Mouse (Mus musculus) embryonic facial prominence, embryonic 11.5 days (tissue): ENCODE measurements around the gene Cald1. TPM values are rescaled to one million over a fixed set of nuclear protein-coding genes. Genes with fewer than 3 reads are reported as not detected.

ENCODE experiments used
- ATAC-seq: fragments of 200-750 bp; cut with Nextera tagmentation; replicated peaks from 2 replicates; pipeline ENCODE4 v1.8.0; 2017; ENCODE audit warnings: low read depth; ENCODE audit not compliant: insufficient number of reproducible peaks, low FRiP score, low TSS enrichment
- DNase-seq: peaks from one replicate; pipeline ENCODE4 v3.0.0-alpha.2; 2015; ENCODE audit warnings: low spot score
- H3K27ac ChIP-seq: fragments of 300-500 bp; sonication (generic); replicated peaks from 2 replicates; pipeline ENCODE4 v1.5.1; 2014; ENCODE audit warnings: mild to moderate bottlenecking, low read depth, low read length, control low read depth
- H3K27me3 ChIP-seq: fragments of 300-500 bp; sonication (generic); 2 replicates; pipeline ENCODE4 v1.6.1; 2014; ENCODE audit warnings: mild to moderate bottlenecking, low read length, moderate library complexity, mixed read lengths; ENCODE audit not compliant: control insufficient read depth, insufficient read depth
- H3K36me3 ChIP-seq: fragments of 300-500 bp; sonication (generic); replicated peaks from 2 replicates; pipeline ENCODE4 v1.6.1; 2014; ENCODE audit warnings: low read depth, mild to moderate bottlenecking, low read length, moderate library complexity, mixed read lengths; ENCODE audit not compliant: control insufficient read depth, insufficient read depth
- H3K4me1 ChIP-seq: fragments of 300-500 bp; sonication (generic); 2 replicates; pipeline ENCODE4 v1.6.1; 2014; ENCODE audit warnings: low read length, mixed read lengths; ENCODE audit not compliant: control insufficient read depth, insufficient read depth
- H3K4me2 ChIP-seq: fragments of 300-500 bp; sonication (generic); 2 replicates; pipeline ENCODE4 v1.6.1; 2014; ENCODE audit warnings: low read depth, mild to moderate bottlenecking, control low read depth, low read length, moderate library complexity
- H3K4me3 ChIP-seq: fragments of 300-500 bp; sonication (generic); 2 replicates; pipeline ENCODE4 v1.5.1; 2014; ENCODE audit warnings: low read depth, low read length, control low read depth
- H3K9ac ChIP-seq: fragments of 300-500 bp; sonication (generic); replicated peaks from 2 replicates; pipeline ENCODE4 v1.6.1; 2014; ENCODE audit warnings: mild to moderate bottlenecking, control low read depth, low read length
- H3K9me3 ChIP-seq: fragments of 300-500 bp; sonication (generic); replicated peaks from 2 replicates; pipeline ENCODE4 v1.6.1; 2016; ENCODE audit warnings: mild to moderate bottlenecking, low read length, inconsistent platforms, mixed read lengths; ENCODE audit not compliant: control insufficient read depth
- WGBS: fragments of 180-500 bp; shearing (Covaris S2); extraction: QIAGEN DNeasy Blood & Tissue Kit; methylation state at CpG from one replicate; pipeline ENCODE4 v1.1.7; 2014; 5-methylcytosine and 5-hydroxymethylcytosine counted together
- polyA plus RNA-seq: library from polyadenylated mRNA; unstranded; fragments of >200 nt; fragmentation: Nextera tagmentation; extraction: Ambion mirVana; gene quantifications from 2 replicates; pipeline ENCODE4 v1.2.1, GENCODE M21; 2014

Gene Cald1
- polyA plus RNA-seq, 1 experiment from 2014 or later: 283 TPM

- ATAC-seq (no peak), DNase-seq (no peak)
- no peaks in the 10 kb centered on the region for H3K27me3 ChIP-seq
- H3K4me2 ChIP-seq: 0 out of 2 replicates have a peak overlapping the region, but pooled peaks have one; percentile 11
- no peak overlapping the region for H3K4me3 ChIP-seq
- H3K9ac ChIP-seq: no peak overlapping the region
- no peaks in the 10 kb centered on the region for H3K36me3 ChIP-seq
- no peak overlapping the region for H3K27ac ChIP-seq
- H3K9me3 ChIP-seq: no peaks in the 10 kb centered on the region
- H3K4me1 ChIP-seq: peaks cover 2% of the 10 kb centered on the region; the same call in 1 of the 2 replicates
- 76% methylated on average over 4 of the region's 4 CpGs for WGBS
Observed at GRCm38 (mm10) chr6:34600850-34601249, 2.5 kb downstream of the Cald1 start.

- DNase-seq (peak; percentile 79), ATAC-seq (no peak)
- Histone ChIP-seq H3K4me2 (no peak overlapping the region), H3K9me3 (no peaks in the 10 kb centered on the region), H3K4me3 (no peak overlapping the region), H3K36me3 (no peaks in the 10 kb centered on the region), H3K27ac (no peak overlapping the region), H3K9ac (no peak overlapping the region), H3K27me3 (no peaks in the 10 kb centered on the region), H3K4me1 (peaks cover 2% of the 10 kb centered on the region; the same call in 1 of the 2 replicates)
- WGBS: 44% methylated on average over 2 of the region's 2 CpGs
Observed at GRCm38 (mm10) chr6:34602091-34602490, 3.8 kb downstream of the Cald1 start.

DNA sequence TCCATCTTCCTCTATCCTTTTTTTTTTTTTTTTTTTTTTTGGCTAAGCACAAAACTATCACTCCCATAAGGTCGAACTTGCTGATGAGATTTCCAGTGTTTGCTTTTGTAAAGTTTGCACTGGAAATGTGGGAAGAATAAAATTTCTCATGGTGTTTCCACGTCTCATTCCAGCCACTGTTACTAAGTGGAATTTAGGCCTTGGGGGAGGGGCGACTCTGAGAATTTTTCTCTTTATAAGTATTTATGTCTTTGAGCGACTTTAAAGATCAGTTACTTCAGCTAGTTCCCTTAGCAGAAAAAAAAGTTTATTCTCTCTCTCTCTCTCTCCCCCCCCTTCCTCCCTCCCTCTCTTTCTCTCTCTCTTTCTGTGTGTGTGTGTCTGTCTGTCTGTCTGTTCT, 8.1 kb downstream of the Cald1 start:
- 62% methylated on average over 4 of the region's 4 CpGs for WGBS
- peaks cover 4% of the 10 kb centered on the region for H3K4me1 ChIP-seq
- peak; percentile 37 for DNase-seq

DNA sequence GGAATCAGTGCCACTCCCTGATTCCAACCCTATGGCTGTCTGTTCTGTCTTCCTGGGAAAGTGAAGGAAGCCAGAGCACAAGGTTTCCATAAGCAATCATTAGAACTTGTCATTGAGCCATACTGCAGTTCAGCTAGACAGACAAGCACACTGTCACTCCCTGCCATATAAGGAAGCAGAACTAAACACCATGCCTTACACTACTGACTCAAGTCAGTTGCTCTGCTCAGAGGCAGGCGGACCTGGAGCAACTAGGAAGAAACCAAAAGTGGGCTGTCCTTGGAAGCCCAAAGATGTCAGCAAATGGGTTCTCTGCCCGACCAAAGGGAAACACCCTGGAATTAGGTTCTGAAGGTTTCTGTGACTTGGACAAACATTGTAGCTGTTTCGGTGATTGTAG, 10.3 kb downstream of the Cald1 start:
- Histone ChIP-seq H3K36me3 (no peaks in the 10 kb centered on the region), H3K4me3 (no peak overlapping the region), H3K9me3 (no peaks in the 10 kb centered on the region), H3K9ac (no peak overlapping the region), H3K27me3 (no peaks in the 10 kb centered on the region), H3K27ac (no peak overlapping the region), H3K4me1 (peaks cover 4% of the 10 kb centered on the region), H3K4me2 (no peak overlapping the region)
- ATAC-seq (no peak), DNase-seq (no peak)
- WGBS: 83% methylated on average over 3 of the region's 3 CpGs

More for the DNA sequence above, 8.1 kb downstream of the Cald1 start:
- Histone ChIP-seq H3K4me3 (no peak overlapping the region), H3K9me3 (no peaks in the 10 kb centered on the region), H3K27me3 (no peaks in the 10 kb centered on the region), H3K27ac (no peak overlapping the region), H3K4me2 (no peak overlapping the region), H3K9ac (no peak overlapping the region), H3K36me3 (no peaks in the 10 kb centered on the region)
- ATAC-seq: no peak

- Histone ChIP-seq H3K4me2 (no peak overlapping the region; the same call in 1 of the 2 replicates), H3K36me3 (no peaks in the 10 kb centered on the region), H3K9me3 (no peaks in the 10 kb centered on the region), H3K27me3 (no peaks in the 10 kb centered on the region), H3K9ac (peak overlapping the region; percentile 10), H3K4me1 (peaks cover 4% of the 10 kb centered on the region), H3K27ac (peak overlapping the region; percentile 47; the same call in 1 of the 2 replicates), H3K4me3 (no peak overlapping the region)
- DNase-seq: peak; percentile 66
- 26% methylated on average over 24 of the region's 24 CpGs for whole genome bisulfite sequencing
- ATAC-seq: 0 out of 2 replicates have a peak, but pooled peaks have one; percentile 58
Observed at GRCm38 (mm10) chr6:34609892-34610829, 11.9 kb downstream of the Cald1 start.

DNA sequence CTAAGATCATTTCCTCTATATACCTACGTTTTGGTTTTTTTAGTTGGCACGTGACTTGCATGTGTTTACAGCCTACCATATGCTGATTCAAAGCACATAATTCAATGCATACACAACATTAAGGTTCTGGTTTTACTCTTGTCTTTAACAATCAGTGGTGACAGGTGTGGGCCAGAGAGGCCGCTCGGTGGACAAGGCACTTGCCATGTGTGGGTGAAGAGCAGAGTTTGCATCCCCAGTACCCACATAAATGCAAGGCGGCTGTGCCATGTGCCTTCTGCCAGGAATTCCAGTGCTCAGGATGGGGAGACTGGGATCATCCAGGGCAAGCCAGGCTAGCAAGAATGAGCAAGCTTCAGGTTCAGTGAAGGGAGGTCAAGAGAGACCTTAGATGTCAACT, 14.8 kb downstream of the Cald1 start:
- Histone ChIP-seq H3K9ac (no peak overlapping the region), H3K9me3 (no peaks in the 10 kb centered on the region), H3K4me1 (peaks cover 2% of the 10 kb centered on the region; the same call in 1 of the 2 replicates), H3K4me2 (no peak overlapping the region), H3K27ac (no peak overlapping the region), H3K4me3 (no peak overlapping the region), H3K36me3 (no peaks in the 10 kb centered on the region), H3K27me3 (no peaks in the 10 kb centered on the region)
- WGBS: 77% methylated on average over 5 of the region's 5 CpGs
- ATAC-seq (no peak), DNase-seq (no peak)

DNA sequence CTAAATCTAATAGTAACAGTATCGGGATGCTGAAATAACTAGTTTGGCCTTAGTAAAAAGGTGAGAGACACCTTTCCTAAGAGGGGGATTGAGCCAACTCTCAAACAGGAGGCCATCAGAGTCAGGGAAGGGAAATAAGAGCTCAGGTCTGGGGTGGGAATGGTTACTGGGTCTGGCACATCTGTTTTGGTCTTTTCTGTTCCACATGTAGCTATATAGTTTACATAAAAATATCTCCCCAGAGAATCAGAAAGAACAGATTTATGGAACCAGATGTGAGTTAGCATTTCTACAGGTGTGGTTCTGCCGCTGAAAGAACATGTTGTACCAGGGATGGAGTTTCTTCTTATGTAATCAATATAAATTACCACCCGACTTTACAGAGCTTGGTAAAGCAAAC, 17.1 kb downstream of the Cald1 start:
- ATAC-seq: no peak
- Histone ChIP-seq H3K36me3 (no peaks in the 10 kb centered on the region), H3K27me3 (no peaks in the 10 kb centered on the region), H3K4me1 (no peaks in the 10 kb centered on the region; the same call in 1 of the 2 replicates), H3K27ac (no peak overlapping the region), H3K9ac (no peak overlapping the region), H3K4me2 (no peak overlapping the region), H3K4me3 (no peak overlapping the region), H3K9me3 (no peaks in the 10 kb centered on the region)
- WGBS: 71% methylated on average over 3 of the region's 3 CpGs
- no peak for DNase-seq

DNA sequence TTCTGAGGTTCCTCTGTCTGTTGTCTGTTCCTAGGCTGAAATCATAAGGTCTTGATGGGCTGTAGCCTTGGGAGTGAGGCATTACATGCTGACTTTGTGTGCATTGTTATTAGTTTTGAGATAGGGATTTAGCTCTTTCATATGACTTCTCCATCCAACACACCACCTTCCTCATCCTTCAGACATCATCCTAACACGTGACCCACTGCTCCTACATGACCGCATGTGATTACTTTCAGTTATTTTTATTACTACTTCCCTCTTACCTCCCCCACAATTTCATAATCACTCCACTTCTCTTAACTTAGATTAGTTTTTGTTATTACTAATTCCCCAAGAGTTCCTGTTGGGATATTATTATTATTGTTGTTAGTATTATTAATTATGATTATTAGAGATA, 21.2 kb downstream of the Cald1 start:
- Histone ChIP-seq H3K9ac (no peak overlapping the region), H3K4me1 (no peaks in the 10 kb centered on the region), H3K4me2 (no peak overlapping the region), H3K36me3 (no peaks in the 10 kb centered on the region), H3K27ac (no peak overlapping the region), H3K9me3 (no peaks in the 10 kb centered on the region), H3K27me3 (no peaks in the 10 kb centered on the region), H3K4me3 (no peak overlapping the region)
- WGBS: 83% methylated on average over 2 of the region's 2 CpGs
- no peak for ATAC-seq
- no peak for DNase-seq
